Mouse (Mus musculus): ENCODE results near the gene Fndc3b. TPM values are rescaled to one million over a fixed set of nuclear protein-coding genes. Genes with fewer than 3 reads are reported as not detected.

Fndc3b gene
- polyA plus RNA-seq, 1 experiment from 2014 or later, result 20.3 TPM

DNA sequence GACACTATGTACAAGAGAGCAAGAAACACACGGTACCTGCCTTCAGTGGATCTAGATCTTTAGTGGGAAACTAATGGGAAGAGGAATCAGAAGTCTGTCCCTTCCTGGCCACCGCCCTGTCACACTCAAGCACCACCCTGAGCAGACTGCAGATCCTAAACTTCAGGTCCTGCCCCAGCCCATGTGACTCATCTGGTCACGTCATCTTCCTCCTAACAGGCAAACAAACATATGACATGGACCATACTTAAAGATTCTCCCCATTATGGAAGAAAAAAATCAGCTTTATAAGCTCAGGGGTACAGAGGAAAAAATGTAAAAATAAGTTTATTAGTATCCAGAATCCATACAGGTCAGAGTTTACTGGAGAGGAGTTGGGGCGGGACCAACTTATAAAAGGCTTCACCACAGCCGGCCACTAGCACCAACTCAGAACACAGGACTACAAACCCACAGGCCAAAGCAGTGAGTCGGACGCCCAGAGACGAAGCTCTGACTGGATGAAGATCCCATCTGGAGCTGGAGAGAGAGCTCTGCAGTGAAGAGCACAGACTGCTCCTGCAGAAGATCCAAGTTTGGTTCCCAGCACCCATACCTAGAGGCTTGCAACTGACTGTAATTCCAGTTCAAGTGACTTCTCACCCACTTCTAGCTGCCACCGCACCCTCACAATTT is 19.5 kb downstream of the Fndc3b start:
- Histone ChIP-seq H3K4me1 (replicated peaks) (peaks cover 27% of the 10 kb centered on the region), H3K27ac (no peak overlapping the region)

DNA sequence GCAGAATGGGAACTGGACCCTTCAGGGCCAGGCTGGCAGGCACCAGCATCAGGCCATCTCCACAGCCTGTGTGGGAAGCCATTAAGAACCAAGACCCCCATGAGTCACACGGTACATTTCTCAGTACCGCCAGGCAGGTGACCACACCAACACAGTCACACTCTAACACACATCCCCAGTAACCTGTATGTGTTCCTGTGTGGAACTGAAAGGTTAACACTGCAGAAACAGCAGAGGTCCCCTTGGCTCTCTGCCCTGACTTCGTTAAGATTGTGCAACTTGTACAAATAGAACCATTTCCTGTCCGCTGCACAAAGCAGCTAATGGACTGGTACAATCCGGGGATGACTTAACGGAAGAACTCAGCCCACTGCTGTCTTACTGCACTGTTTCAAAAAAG is 21.1 kb downstream of the Fndc3b start:
- Histone ChIP-seq H3K27ac (no peak overlapping the region), H3K9ac (replicated peaks) (no peak overlapping the region), H3K9me3 (no peaks in the 10 kb centered on the region), H3K4me2 (no peak overlapping the region), H3K36me3 (no peaks in the 10 kb centered on the region), H3K27me3 (no peaks in the 10 kb centered on the region), H3K4me1 (replicated peaks) (peaks cover 31% of the 10 kb centered on the region), H3K4me3 (replicated peaks) (no peak overlapping the region)
- no peak for ATAC-seq (ENCODE audit: insufficient number of reproducible peaks, insufficient read depth, low FRiP score, low TSS enrichment, low read depth)
- WGBS, result 77% methylated on average over 6 of the region's 6 CpGs

More for the DNA sequence above, 19.5 kb downstream of the Fndc3b start:
- no peak for ATAC-seq (ENCODE audit: insufficient number of reproducible peaks, insufficient read depth, low FRiP score, low TSS enrichment, low read depth)
- no peak overlapping the region for H3K9ac ChIP-seq (replicated peaks)
- no peaks in the 10 kb centered on the region for H3K36me3 ChIP-seq
- H3K27me3 ChIP-seq, result no peaks in the 10 kb centered on the region
- no peak overlapping the region for H3K4me3 ChIP-seq (replicated peaks)
- WGBS, result 89% methylated on average over 9 of the region's 9 CpGs
- H3K4me2 ChIP-seq, result no peak overlapping the region
- no peaks in the 10 kb centered on the region for H3K9me3 ChIP-seq

DNA sequence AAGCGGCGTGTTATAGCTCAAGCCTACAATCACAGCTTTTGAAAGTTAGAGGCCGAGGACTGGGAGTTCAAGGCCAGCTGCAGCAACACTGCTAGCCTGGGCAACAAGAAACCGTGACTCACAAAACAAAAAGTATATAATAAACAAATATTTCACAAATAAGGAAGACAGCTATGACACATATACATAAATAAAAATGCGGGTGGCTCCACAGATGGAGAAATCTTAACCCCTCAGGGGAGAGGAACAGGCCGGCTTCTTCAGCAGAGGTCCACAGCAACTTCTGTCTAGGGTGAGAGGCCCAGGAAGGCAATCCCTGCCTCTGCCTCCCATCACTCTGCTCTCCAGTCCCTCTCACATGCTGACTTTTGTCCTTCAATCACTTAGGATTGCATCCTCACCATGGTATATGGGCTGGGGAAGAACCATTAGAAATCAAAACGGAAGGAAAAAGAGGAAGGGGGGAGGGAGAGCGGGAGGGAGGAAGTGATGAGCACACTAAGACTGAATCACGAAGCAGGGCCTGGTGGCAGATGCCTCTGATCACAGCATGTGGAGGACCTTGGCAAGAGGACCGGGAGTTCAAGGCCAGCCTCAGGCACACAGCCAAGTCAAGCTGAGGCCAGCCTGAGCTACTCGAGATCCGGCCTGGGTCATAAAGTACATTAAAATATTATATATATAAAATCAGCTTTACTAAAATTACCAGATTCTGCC is 21.8 kb downstream of the Fndc3b start:
- no peak overlapping the region for H3K27ac ChIP-seq
- no peak overlapping the region for H3K9ac ChIP-seq (replicated peaks)
- no peak overlapping the region for H3K4me3 ChIP-seq (replicated peaks)
- no peaks in the 10 kb centered on the region for H3K36me3 ChIP-seq
- 89% methylated on average over 12 of the region's 12 CpGs for WGBS
- no peak overlapping the region for H3K4me2 ChIP-seq
- H3K27me3 ChIP-seq, result no peaks in the 10 kb centered on the region
- no peaks in the 10 kb centered on the region for H3K9me3 ChIP-seq
- H3K4me1 ChIP-seq (replicated peaks), result peaks cover 27% of the 10 kb centered on the region
- ATAC-seq (ENCODE audit: insufficient number of reproducible peaks, insufficient read depth, low FRiP score, low TSS enrichment, low read depth), result no peak

DNA sequence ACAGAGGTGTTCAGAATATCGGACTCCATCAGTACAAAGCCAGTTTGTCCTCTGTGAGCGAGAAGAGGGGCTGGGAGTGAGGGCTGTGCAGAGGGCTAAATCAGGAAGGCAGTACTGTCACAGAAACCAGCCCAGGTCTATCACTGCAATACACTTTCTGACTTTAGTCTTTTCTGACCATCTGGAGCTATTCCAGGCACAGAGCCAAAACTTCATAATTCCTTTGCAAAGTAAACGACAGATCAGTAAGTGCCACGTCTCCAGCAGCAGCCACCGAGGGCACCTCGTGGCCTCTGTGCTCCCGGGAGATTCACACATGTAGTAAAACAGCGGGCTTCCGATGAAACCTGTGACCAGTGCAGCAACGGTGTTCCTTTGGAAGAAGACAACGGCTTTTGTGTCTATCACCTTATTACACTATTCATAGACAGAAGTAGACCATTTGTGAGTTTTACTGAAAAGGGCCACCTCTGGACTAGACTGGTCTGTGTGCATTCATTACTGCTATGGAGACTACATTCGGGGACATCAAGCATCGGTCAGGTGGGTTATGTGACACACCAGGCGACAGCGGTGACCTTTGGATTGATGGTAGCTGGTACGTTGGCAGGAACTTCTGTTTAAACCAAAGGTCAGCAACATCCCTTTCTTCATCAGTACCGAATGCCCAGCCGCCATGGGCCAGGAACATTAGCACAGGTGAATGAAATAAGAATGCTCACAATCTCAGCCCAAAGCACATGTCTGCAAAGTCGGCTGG is 24.2 kb downstream of the Fndc3b start:
- peaks cover 4% of the 10 kb centered on the region; the same call in 1 of the 2 replicates for H3K36me3 ChIP-seq
- H3K9me3 ChIP-seq, result no peaks in the 10 kb centered on the region
- H3K4me1 ChIP-seq (replicated peaks), result peaks cover 33% of the 10 kb centered on the region
- ATAC-seq (ENCODE audit: insufficient number of reproducible peaks, insufficient read depth, low FRiP score, low TSS enrichment, low read depth), result no peak
- no peaks in the 10 kb centered on the region for H3K27me3 ChIP-seq
- H3K9ac ChIP-seq (replicated peaks), result no peak overlapping the region
- no peak overlapping the region for H3K4me2 ChIP-seq
- no peak overlapping the region for H3K4me3 ChIP-seq (replicated peaks)
- 73% methylated on average over 19 of the region's 19 CpGs for WGBS
- H3K27ac ChIP-seq, result no peak overlapping the region

DNA sequence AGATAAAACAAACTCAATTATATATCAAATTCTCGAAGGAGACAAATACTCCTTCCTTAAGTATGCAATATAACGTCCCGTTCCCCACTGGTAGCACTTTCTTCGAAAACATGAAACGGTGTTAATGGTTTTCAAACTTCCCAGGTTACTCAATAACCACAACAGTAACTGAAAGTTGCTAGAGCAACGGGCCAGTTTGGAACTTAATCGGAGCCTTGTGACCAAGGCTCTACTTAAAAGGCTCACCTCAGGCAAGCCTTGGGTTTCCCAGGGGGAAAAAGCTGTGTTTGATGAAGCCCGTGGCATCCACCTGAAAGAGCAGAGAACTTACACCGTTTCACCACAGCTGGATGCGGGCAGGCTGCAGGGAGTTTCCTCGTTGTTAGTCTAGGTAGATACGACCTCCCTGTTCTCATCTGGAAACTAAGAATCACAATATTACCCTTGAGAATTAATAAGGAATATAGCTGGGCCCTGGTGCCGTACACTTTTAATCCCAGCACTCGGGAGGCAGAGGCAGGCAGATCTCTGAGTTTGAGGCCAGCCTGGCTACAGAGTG is 25.4 kb downstream of the Fndc3b start:
- Histone ChIP-seq H3K4me2 (no peak overlapping the region), H3K36me3 (peaks cover 4% of the 10 kb centered on the region; the same call in 1 of the 2 replicates), H3K4me1 (replicated peaks) (peaks cover 33% of the 10 kb centered on the region), H3K9me3 (no peaks in the 10 kb centered on the region), H3K27ac (no peak overlapping the region), H3K4me3 (replicated peaks) (no peak overlapping the region), H3K9ac (replicated peaks) (no peak overlapping the region), H3K27me3 (no peaks in the 10 kb centered on the region)
- WGBS, result 79% methylated on average over 14 of the region's 14 CpGs
- ATAC-seq (ENCODE audit: insufficient number of reproducible peaks, insufficient read depth, low FRiP score, low TSS enrichment, low read depth), result no peak

DNA sequence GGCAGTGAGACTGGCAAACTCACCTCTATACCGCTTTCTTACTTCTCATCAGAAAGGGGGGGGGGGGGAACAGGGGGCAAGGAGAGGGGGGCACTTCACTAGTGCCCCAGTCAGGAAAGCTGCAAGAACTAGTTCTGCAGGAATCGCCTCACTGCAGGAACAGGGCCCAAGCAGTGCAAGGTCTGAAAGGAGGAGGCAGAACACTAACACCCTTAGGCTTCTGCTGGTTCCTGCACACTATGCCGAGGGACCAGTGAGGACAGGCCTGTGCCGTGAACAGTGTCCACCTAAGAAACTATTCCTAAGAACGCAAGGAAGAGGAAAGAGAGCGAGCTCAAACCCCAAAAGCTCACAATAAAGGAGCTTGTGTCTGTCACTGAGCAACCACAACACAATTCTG is 26.0 kb downstream of the Fndc3b start:
- Histone ChIP-seq H3K4me1 (replicated peaks) (peaks cover 34% of the 10 kb centered on the region), H3K4me2 (no peak overlapping the region), H3K27ac (no peak overlapping the region), H3K27me3 (no peaks in the 10 kb centered on the region), H3K4me3 (replicated peaks) (no peak overlapping the region), H3K36me3 (peaks cover 4% of the 10 kb centered on the region; the same call in 1 of the 2 replicates), H3K9me3 (no peaks in the 10 kb centered on the region), H3K9ac (replicated peaks) (no peak overlapping the region)
- no peak for ATAC-seq (ENCODE audit: insufficient number of reproducible peaks, insufficient read depth, low FRiP score, low TSS enrichment, low read depth)
- 85% methylated on average over 6 of the region's 6 CpGs for WGBS

DNA sequence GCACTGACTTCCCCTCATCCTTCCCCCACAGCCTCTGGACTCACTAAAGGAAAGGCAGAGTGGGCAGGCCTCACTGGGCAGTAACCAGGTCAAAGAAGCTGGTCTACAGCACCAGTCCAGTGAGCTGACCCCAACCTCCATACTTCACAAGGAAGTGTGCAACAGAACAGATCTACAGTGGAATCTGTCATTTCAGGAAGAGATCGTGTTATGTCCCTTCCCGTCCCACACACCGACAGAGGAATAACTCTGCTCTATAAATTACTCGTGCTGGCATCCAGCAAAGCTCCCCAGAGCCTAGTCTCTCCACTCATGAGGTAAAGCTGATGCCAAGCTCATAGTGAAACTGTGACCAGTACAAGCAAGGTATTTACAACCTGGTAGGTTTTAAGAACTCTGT is 27.7 kb downstream of the Fndc3b start:
- Histone ChIP-seq H3K9me3 (no peaks in the 10 kb centered on the region), H3K4me2 (no peak overlapping the region), H3K36me3 (peaks cover 4% of the 10 kb centered on the region; the same call in 1 of the 2 replicates), H3K27me3 (no peaks in the 10 kb centered on the region), H3K4me1 (replicated peaks) (peaks cover 33% of the 10 kb centered on the region), H3K9ac (replicated peaks) (no peak overlapping the region), H3K4me3 (replicated peaks) (no peak overlapping the region), H3K27ac (no peak overlapping the region)
- WGBS, result 69% methylated on average over 4 of the region's 4 CpGs
- ATAC-seq (ENCODE audit: insufficient number of reproducible peaks, insufficient read depth, low FRiP score, low TSS enrichment, low read depth), result no peak

DNA sequence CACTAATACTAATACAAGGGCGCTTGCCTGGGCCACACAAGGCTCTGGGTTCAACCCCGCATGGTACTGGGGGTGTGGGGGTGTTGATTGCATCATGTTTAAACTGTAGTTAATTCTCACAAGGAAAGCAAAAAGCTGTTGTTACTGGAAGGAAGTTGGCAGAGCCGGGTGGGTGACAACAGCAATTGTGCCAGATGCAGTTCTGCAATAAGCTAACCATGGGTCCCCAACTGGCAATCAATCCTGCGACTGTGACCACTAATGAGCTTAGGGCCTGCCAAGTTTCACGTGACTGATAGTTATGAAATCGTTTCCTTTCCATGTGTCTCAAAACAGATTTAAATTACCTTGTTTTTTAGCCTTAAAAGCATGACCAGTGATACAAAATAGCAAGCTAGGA is 33.5 kb downstream of the Fndc3b start:
- no peak overlapping the region for H3K9ac ChIP-seq (replicated peaks)
- H3K4me2 ChIP-seq, result no peak overlapping the region
- no peaks in the 10 kb centered on the region for H3K9me3 ChIP-seq
- ATAC-seq (ENCODE audit: insufficient number of reproducible peaks, insufficient read depth, low FRiP score, low TSS enrichment, low read depth), result no peak
- H3K27ac ChIP-seq, result 0 out of 2 replicates have a peak overlapping the region, but pooled peaks have one; percentile 12
- H3K27me3 ChIP-seq, result no peaks in the 10 kb centered on the region
- H3K36me3 ChIP-seq, result peaks cover 4% of the 10 kb centered on the region; the same call in 1 of the 2 replicates
- peaks cover 45% of the 10 kb centered on the region for H3K4me1 ChIP-seq (replicated peaks)
- 41% methylated on average over 6 of the region's 6 CpGs for WGBS
- H3K4me3 ChIP-seq (replicated peaks), result no peak overlapping the region

DNA sequence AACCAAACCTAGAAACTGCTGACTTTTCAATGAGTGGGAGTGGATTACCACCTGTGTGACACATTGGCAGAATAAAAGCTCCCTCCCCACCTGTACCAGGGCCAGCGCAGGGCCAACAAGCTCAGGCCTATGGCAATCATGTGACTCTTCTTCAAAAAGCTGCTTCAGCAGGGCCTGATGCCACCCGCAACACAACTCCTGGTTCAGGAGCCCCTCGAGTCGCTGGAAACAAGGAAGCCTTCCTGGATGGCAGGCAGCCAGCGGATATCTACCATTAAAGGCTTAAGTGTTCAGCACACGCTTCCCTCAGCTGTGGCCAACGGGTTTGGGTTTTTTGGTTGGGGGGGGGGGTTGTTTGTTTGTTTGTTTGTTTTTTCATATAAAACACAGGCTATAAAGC is 37.4 kb downstream of the Fndc3b start:
- no peak overlapping the region for H3K4me3 ChIP-seq (replicated peaks)
- 74% methylated on average over 7 of the region's 7 CpGs for WGBS
- peaks cover 51% of the 10 kb centered on the region for H3K4me1 ChIP-seq (replicated peaks)
- H3K9me3 ChIP-seq, result no peaks in the 10 kb centered on the region
- no peak overlapping the region for H3K9ac ChIP-seq (replicated peaks)
- no peaks in the 10 kb centered on the region for H3K27me3 ChIP-seq
- no peaks in the 10 kb centered on the region for H3K36me3 ChIP-seq
- no peak overlapping the region for H3K27ac ChIP-seq
- no peak overlapping the region for H3K4me2 ChIP-seq
- ATAC-seq (ENCODE audit: insufficient number of reproducible peaks, insufficient read depth, low FRiP score, low TSS enrichment, low read depth), result no peak

DNA sequence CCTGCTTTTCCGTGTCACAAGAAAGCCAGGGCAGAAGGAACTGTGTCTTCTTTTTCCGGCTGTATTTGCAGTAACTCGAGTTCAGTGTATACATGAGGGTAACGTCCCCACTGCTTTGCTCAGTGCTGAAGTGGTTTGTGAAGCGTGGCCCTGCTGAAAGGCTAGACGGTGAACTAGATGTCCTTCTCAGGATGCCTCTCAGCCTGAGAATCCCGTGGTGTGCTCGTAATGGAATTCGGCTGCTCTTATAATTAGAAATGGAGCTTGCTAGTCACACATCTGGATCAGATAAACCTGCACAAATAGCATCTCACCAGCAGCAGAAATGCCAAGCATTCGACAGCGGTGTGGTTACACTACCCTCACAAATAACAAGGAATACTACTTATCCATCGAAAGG is 40.7 kb downstream of the Fndc3b start:
- Histone ChIP-seq H3K9ac (replicated peaks) (no peak overlapping the region), H3K4me2 (no peak overlapping the region), H3K4me3 (replicated peaks) (no peak overlapping the region), H3K9me3 (no peaks in the 10 kb centered on the region), H3K36me3 (no peaks in the 10 kb centered on the region), H3K4me1 (replicated peaks) (peaks cover 42% of the 10 kb centered on the region), H3K27me3 (no peaks in the 10 kb centered on the region), H3K27ac (no peak overlapping the region)
- no peak for ATAC-seq (ENCODE audit: insufficient number of reproducible peaks, insufficient read depth, low FRiP score, low TSS enrichment, low read depth)
- WGBS, result 26% methylated on average over 12 of the region's 12 CpGs

DNA sequence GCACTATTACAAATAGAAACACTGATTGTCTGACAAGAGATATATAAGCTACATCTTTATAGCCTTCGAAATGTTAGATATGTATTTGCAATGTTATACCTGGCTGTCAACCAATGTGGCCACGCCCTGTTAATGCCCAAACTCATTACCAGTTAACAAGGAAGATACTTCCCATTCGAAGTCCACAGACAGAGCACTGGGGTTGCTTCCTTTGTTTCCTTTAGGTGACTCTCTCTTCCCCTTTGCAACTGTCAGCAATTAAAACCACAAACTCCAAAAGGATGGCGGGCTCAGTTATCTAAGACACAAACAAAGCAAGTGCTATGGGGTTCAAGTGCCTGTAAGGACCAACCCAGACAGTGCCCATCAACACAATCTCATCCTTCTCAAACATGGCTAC is 43.8 kb downstream of the Fndc3b start:
- no peaks in the 10 kb centered on the region for H3K9me3 ChIP-seq
- WGBS, result 88% methylated on average over 4 of the region's 4 CpGs
- no peak overlapping the region for H3K27ac ChIP-seq
- no peak overlapping the region for H3K9ac ChIP-seq (replicated peaks)
- no peaks in the 10 kb centered on the region for H3K36me3 ChIP-seq
- no peak overlapping the region for H3K4me3 ChIP-seq (replicated peaks)
- no peak overlapping the region for H3K4me2 ChIP-seq
- no peaks in the 10 kb centered on the region for H3K27me3 ChIP-seq
- ATAC-seq (ENCODE audit: insufficient number of reproducible peaks, insufficient read depth, low FRiP score, low TSS enrichment, low read depth), result no peak
- peaks cover 27% of the 10 kb centered on the region for H3K4me1 ChIP-seq (replicated peaks)
